In genomic region chr12:99052599-99052998, GRCm38 (mm10) we compare ENCODE assay signal across 15 mouse cellular contexts.
DNase-seq lines count a peak whose midpoint lies in the region; ATAC-seq and TF ChIP-seq lines count a peak whose summit lies in the region.
"Had no signal": no experiment of that assay in that cellular context is flagged by ENCODE, and none has a peak within 500 bp of the region (broad histone marks: within the 10 kb centered on the region; RNA-seq: fewer than 3 reads in every experiment).

No protein-coding gene starts in this region.

- no peak overlapping the region for H3K4me3 ChIP-seq in kidney, embryonic 15.5 days (replicated peaks)
- H3K4me3 ChIP-seq in kidney, postnatal 0 days (replicated peaks; ENCODE audit: low read depth, low read length): no peak overlapping the region
- H3K4me3 ChIP-seq: heart, embryonic 15.5 days; liver, embryonic 15.5 days; midbrain, embryonic 15.5 days; neural tube, embryonic 13.5 days had no signal

- H3K9ac ChIP-seq in kidney, embryonic 15.5 days: no peak overlapping the region
- no peak overlapping the region for H3K9ac ChIP-seq in kidney, postnatal 0 days (ENCODE audit: low read depth, low read length)
- H3K9ac ChIP-seq: heart, embryonic 15.5 days; liver, embryonic 15.5 days; midbrain, embryonic 15.5 days; neural tube, embryonic 13.5 days had no signal

- no peaks in the 10 kb centered on the region for H3K27me3 ChIP-seq in kidney, embryonic 15.5 days
- no peaks in the 10 kb centered on the region for H3K27me3 ChIP-seq in kidney, postnatal 0 days (ENCODE audit: insufficient read depth, low read length)
- H3K27me3 ChIP-seq: heart, embryonic 15.5 days; liver, embryonic 15.5 days; midbrain, embryonic 15.5 days had no signal

- no peak for TF ChIP-seq CTCF in kidney, postnatal 0 days (IDR thresholded peaks at IDR 0.05; ENCODE audit: low read depth)

- DNase-seq in kidney, adult 11 months: peak; percentile 6
- DNase-seq in NIH3T3 (ENCODE audit: low read depth): peak; percentile 66
- DNase-seq in cerebellum, adult 11 months: peak; percentile 70
- DNase-seq in kidney, postnatal 0 days (ENCODE audit: low spot score): peak; percentile 32
- no peak for DNase-seq in gastrocnemius, postnatal 14 days
- no peak for DNase-seq in right cerebral cortex, postnatal 4 days
- DNase-seq: gastrocnemius, postnatal 36 days had no signal

- WGBS in kidney, embryonic 15.5 days: 62% methylated on average over 7 of the region's 7 CpGs
- WGBS in kidney, postnatal 0 days: 59% methylated on average over 7 of the region's 7 CpGs

- no peak overlapping the region for H3K4me2 ChIP-seq in kidney, embryonic 15.5 days
- H3K4me2 ChIP-seq in kidney, postnatal 0 days (ENCODE audit: low read length): no peak overlapping the region
- H3K4me2 ChIP-seq: heart, embryonic 15.5 days; liver, embryonic 15.5 days; midbrain, embryonic 15.5 days; neural tube, embryonic 13.5 days had no signal

- H3K36me3 ChIP-seq in kidney, embryonic 15.5 days: no peaks in the 10 kb centered on the region
- H3K36me3 ChIP-seq in kidney, postnatal 0 days (ENCODE audit: insufficient read depth, low read length): no peaks in the 10 kb centered on the region
- H3K36me3 ChIP-seq: heart, embryonic 15.5 days; liver, embryonic 15.5 days; midbrain, embryonic 15.5 days; neural tube, embryonic 13.5 days had no signal

- H3K9me3 ChIP-seq in kidney, embryonic 15.5 days (replicated peaks): no peaks in the 10 kb centered on the region
- H3K9me3 ChIP-seq in kidney, postnatal 0 days (replicated peaks; ENCODE audit: low read length): no peaks in the 10 kb centered on the region
- H3K9me3 ChIP-seq: heart, embryonic 15.5 days; liver, embryonic 15.5 days; midbrain, embryonic 15.5 days; neural tube, embryonic 13.5 days had no signal

- intact Hi-C loops in gastrocnemius, postnatal 14 days (cut with DNase I; ENCODE audit: low total_unique reads): no loop called here

- no peak for ATAC-seq in kidney, embryonic 15.5 days (replicated peaks; ENCODE audit: low FRiP score)
- peak; percentile 78 for ATAC-seq in kidney, postnatal 0 days (replicated peaks; ENCODE audit: low FRiP score, low read depth)
- ATAC-seq in granulocyte monocyte progenitor cell, adult 5-6 weeks (replicated peaks; ENCODE audit: poor library complexity, severe bottlenecking): no peak
- ATAC-seq: forebrain, embryonic 14.5 days; midbrain, embryonic 15.5 days had no signal

- no peak overlapping the region for H3K27ac ChIP-seq in kidney, embryonic 15.5 days
- no peak overlapping the region for H3K27ac ChIP-seq in kidney, postnatal 0 days
- H3K27ac ChIP-seq: heart, embryonic 15.5 days; liver, embryonic 15.5 days; macrophage; midbrain, embryonic 15.5 days; neural tube, embryonic 13.5 days had no signal

- peaks cover 5% of the 10 kb centered on the region; the same call in 1 of the 2 replicates for H3K4me1 ChIP-seq in kidney, embryonic 15.5 days
- no peaks in the 10 kb centered on the region for H3K4me1 ChIP-seq in kidney, postnatal 0 days (replicated peaks; ENCODE audit: insufficient read depth, low read length)
- H3K4me1 ChIP-seq: heart, embryonic 15.5 days; liver, embryonic 15.5 days; midbrain, embryonic 15.5 days; neural tube, embryonic 13.5 days had no signal

Comparison
In these comparisons a context has a peak if more than half of its experiments do, and no peak if none do; other contexts are left out.
1. DNase-seq: peak in kidney, adult 11 months (single experiment), NIH3T3 (single experiment), cerebellum, adult 11 months (single experiment) and kidney, postnatal 0 days (single experiment); none in gastrocnemius, postnatal 14 days (single experiment) and right cerebral cortex, postnatal 4 days (single experiment).